In the genomic region with DNA sequence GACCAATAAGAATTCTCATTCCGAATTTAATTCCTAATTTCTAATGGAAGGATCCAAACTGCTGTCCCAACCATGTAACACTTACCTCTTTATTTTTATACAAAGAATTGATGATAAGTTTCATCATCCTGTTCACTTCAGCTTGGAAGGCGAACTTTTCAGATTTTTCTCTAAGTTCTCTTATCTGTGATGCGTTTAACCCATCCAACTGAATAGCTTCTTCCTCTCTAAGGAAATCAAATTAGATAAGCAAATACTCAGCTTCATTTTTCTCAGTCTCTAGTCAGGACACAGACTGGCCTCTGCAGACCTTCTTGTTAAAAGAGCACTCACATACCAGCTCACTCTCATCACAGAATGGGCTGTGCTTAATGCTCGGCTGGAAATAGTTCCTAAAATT, we compare ENCODE assay signal across 10 mouse cellular contexts. TPM values are rescaled to one million over a fixed set of nuclear protein-coding genes. Genes with fewer than 3 reads are reported as not detected.
DNase-seq lines count a peak whose midpoint lies in the region; ATAC-seq and TF ChIP-seq lines count a peak whose summit lies in the region.
"Had no signal": no experiment of that assay in that cellular context is flagged by ENCODE, and none has a peak within 500 bp of the region (broad histone marks: within the 10 kb centered on the region; RNA-seq: fewer than 3 reads in every experiment).

No protein-coding gene starts in this region.

- peak overlapping the region; percentile 84 for H3K4me2 ChIP-seq in neural tube, embryonic 12.5 days (replicated peaks)

- no peak for ATAC-seq in neural tube, embryonic 12.5 days (ENCODE audit: low FRiP score, low read depth)
- ATAC-seq in erythroid progenitor cell, adult 5-6 weeks (replicated peaks; ENCODE audit: low FRiP score, poor library complexity, severe bottlenecking): no peak

- H3K36me3 ChIP-seq in limb, embryonic 10.5 days: peaks cover 60% of the 10 kb centered on the region
- peaks cover 45% of the 10 kb centered on the region for H3K36me3 ChIP-seq in neural tube, embryonic 12.5 days

- no peaks in the 10 kb centered on the region for H3K9me3 ChIP-seq in limb, embryonic 10.5 days (replicated peaks)
- H3K9me3 ChIP-seq in neural tube, embryonic 12.5 days: no peaks in the 10 kb centered on the region

- peaks cover 22% of the 10 kb centered on the region for H3K4me1 ChIP-seq in embryonic fibroblast, embryonic 13.5 days (ENCODE audit: control insufficient read depth, insufficient read depth, low read length)
- peaks cover 50% of the 10 kb centered on the region for H3K4me1 ChIP-seq in limb, embryonic 10.5 days
- H3K4me1 ChIP-seq in neural tube, embryonic 12.5 days: peaks cover 43% of the 10 kb centered on the region

- no peak overlapping the region for H3K27ac ChIP-seq in layer of hippocampus, adult 2 months
- H3K27ac ChIP-seq in embryonic fibroblast, embryonic 13.5 days (ENCODE audit: insufficient read depth, low read length): no peak overlapping the region
- no peak overlapping the region for H3K27ac ChIP-seq in limb, embryonic 10.5 days
- no peak overlapping the region for H3K27ac ChIP-seq in neural tube, embryonic 12.5 days

- no peak for TF ChIP-seq CTCF in layer of hippocampus, adult 2 months (conservative IDR thresholded peaks at IDR 0.05)
- no peak for TF ChIP-seq CTCF in embryonic fibroblast, embryonic 13.5 days (IDR thresholded peaks at IDR 0.05; ENCODE audit: borderline replicate concordance, insufficient read depth, low read length)

- WGBS in limb, embryonic 10.5 days: 77% methylated on average over 4 of the region's 4 CpGs
- WGBS in neural tube, embryonic 12.5 days: 78% methylated on average over 4 of the region's 4 CpGs

- no peaks in the 10 kb centered on the region for H3K27me3 ChIP-seq in limb, embryonic 10.5 days (ENCODE audit: low read depth, poor library complexity, severe bottlenecking)
- H3K27me3 ChIP-seq in neural tube, embryonic 12.5 days (replicated peaks): no peaks in the 10 kb centered on the region

- DNase-seq in layer of hippocampus, adult 2 months (ENCODE audit: low spot score in 2 of 2): no peak
- no peak for DNase-seq in layer of hippocampus, adult 18-20 months (ENCODE audit: low spot score in 2 of 2)
- DNase-seq in limb, embryonic 10.5 days (ENCODE audit: low spot score): no peak
- no peak for DNase-seq in layer of hippocampus, adult 11-12 months (ENCODE audit: low spot score)
- no peak for DNase-seq in thymus, postnatal 0 days (ENCODE audit: low spot score)
- DNase-seq: cerebellum, adult 11-12 months; kidney, adult 2 months had no signal

- 0 out of 2 replicates have a peak overlapping the region, but pooled peaks have one; percentile 87 for H3K9ac ChIP-seq in neural tube, embryonic 12.5 days

- H3K4me3 ChIP-seq in layer of hippocampus, adult 2 months: peak overlapping the region; percentile 84
- peak overlapping the region; percentile 88 for H3K4me3 ChIP-seq in embryonic fibroblast, embryonic 13.5 days (ENCODE audit: insufficient read depth, low read length)
- H3K4me3 ChIP-seq in limb, embryonic 10.5 days: peak overlapping the region; percentile 95
- H3K4me3 ChIP-seq in neural tube, embryonic 12.5 days: peak overlapping the region; percentile 80

- TF ChIP-seq POLR2A in embryonic fibroblast, embryonic 13.5 days (IDR thresholded peaks at IDR 0.05; ENCODE audit: low read depth, low read length): no peak

RNA-seq across cellular contexts. Expression of a gene that starts 1.9 kb away (rescaled TPM):
- total RNA-seq in layer of hippocampus, adult 2 months (2021): 100 to 1,000 TPM; 306 to 337 TPM
- 100 to 1,000 TPM; 331 to 352 TPM for total RNA-seq in layer of hippocampus, adult 18-20 months (2021)
- polyA plus RNA-seq in embryonic fibroblast, embryonic 13.5 days (2011; ENCODE audit: insufficient read length, low read depth, missing spikeins): 1,488 and 1,495 TPM in 2 replicates
- polyA plus RNA-seq in limb, embryonic 10.5 days (2016; fragmentation: Nextera tagmentation; extraction: Ambion mirVana): 590 and 620 TPM in 2 replicates
- polyA plus RNA-seq in neural tube, embryonic 12.5 days (2016; fragmentation: Nextera tagmentation; extraction: Ambion mirVana): 454 and 496 TPM in 2 replicates
- total RNA-seq in erythroid progenitor cell, adult 5-6 weeks (2015; ENCODE audit: low replicate concordance): 243 and 279 TPM in 2 replicates
- total RNA-seq in erythroid progenitor cell, adult 5-6 weeks (2017; ENCODE audit: low replicate concordance): 366 and 415 TPM in 2 replicates
- polyA plus RNA-seq in thymus, postnatal 0 days (2015; fragmentation: Nextera tagmentation; extraction: Ambion mirVana): 239 and 324 TPM in 2 replicates

RNA-seq across cellular contexts. Expression of a gene that starts 2.2 kb away (rescaled TPM):
- 1 to 10 TPM; 1.3 to 1.5 TPM for total RNA-seq in layer of hippocampus, adult 2 months (2021)
- 1 to 10 TPM; 1.2 to 1.3 TPM for total RNA-seq in layer of hippocampus, adult 18-20 months (2021)
- 1.1 and 1.9 TPM in 2 replicates for polyA plus RNA-seq in embryonic fibroblast, embryonic 13.5 days (2011; ENCODE audit: insufficient read length, low read depth, missing spikeins)
- 1.9 and 2.7 TPM in 2 replicates for polyA plus RNA-seq in limb, embryonic 10.5 days (2016; fragmentation: Nextera tagmentation; extraction: Ambion mirVana)
- 3.0 and 3.4 TPM in 2 replicates for polyA plus RNA-seq in neural tube, embryonic 12.5 days (2016; fragmentation: Nextera tagmentation; extraction: Ambion mirVana)
- total RNA-seq in erythroid progenitor cell, adult 5-6 weeks (2015; ENCODE audit: low replicate concordance): 2.1 and 4.0 TPM in 2 replicates
- 1.0 and 2.3 TPM in 2 replicates for total RNA-seq in erythroid progenitor cell, adult 5-6 weeks (2017; ENCODE audit: low replicate concordance)
- 1.7 and 2.1 TPM in 2 replicates for polyA plus RNA-seq in thymus, postnatal 0 days (2015; fragmentation: Nextera tagmentation; extraction: Ambion mirVana)
